Mouse (Mus musculus): Measurements from ENCODE around the gene Gpsm1. TPM values are rescaled to one million over a fixed set of nuclear protein-coding genes. Genes with fewer than 3 reads are reported as not detected.
A peak's percentile ranks its signal among the peaks of the same experiment; 100 is the strongest.

Gpsm1 gene
- polyA plus RNA-seq, 1 experiment from 2014 or later, result 23.2 TPM

DNA sequence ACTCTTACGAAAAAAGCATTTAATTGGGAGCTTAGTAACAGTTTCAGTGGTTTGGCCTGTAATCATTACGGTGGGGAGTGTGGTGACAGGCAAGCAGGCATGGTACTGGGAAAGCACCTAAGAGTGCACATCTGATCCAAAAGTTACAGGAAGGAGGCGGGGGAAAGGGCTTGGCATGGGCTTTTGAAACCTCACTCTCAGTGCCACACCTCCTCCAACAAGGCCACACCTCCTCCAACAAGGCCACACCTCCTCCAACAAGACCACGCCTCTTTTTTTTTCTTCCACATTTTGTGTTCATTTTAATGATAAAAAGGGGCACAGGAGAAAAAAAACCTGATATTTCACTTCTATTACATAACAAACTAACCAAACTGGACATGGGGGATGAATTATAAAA lies 12.5 kb downstream of the Gpsm1 start:
- H3K36me3 ChIP-seq (ENCODE audit: control insufficient read depth, insufficient read depth, low read length), result peaks cover 11% of the 10 kb centered on the region; the same call in 1 of the 2 replicates
- no peak overlapping the region for H3K4me3 ChIP-seq (ENCODE audit: low read length)
- no peak overlapping the region for H3K27ac ChIP-seq (ENCODE audit: low read length)
- H3K27me3 ChIP-seq (replicated peaks; ENCODE audit: control insufficient read depth, insufficient read depth, low read length), result no peaks in the 10 kb centered on the region
- H3K9me3 ChIP-seq (ENCODE audit: control insufficient read depth, low read length), result no peaks in the 10 kb centered on the region
- WGBS, result 90% methylated on average over 4 of the region's 4 CpGs
- no peaks in the 10 kb centered on the region for H3K4me1 ChIP-seq (ENCODE audit: control insufficient read depth, insufficient read depth, low read length)
- ATAC-seq, result no peak
- no peak overlapping the region for H3K4me2 ChIP-seq (ENCODE audit: low read depth, low read length)
- no peak overlapping the region for H3K9ac ChIP-seq (ENCODE audit: low read depth, low read length)

DNA sequence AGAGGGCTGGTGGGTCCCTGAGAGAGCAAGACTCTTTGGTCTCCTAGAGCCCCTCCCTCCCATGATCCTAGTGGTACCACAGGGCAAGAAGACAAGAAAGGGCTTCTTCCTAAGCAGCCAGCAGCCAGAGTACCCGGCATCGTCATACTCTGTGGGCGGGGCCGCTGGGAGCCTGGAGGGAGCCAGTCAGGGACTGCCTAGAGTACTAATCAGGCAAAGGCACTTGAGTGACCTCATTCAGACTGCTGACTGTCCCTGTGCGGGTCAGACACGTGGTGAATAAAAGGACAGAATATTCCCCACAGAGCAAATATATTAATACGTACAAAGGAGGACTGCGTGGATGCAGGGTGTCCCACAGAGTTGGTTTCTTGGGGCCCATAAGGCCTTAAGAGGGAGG lies 14.1 kb downstream of the Gpsm1 start:
- Histone ChIP-seq H3K4me2 (ENCODE audit: low read depth, low read length) (no peak overlapping the region), H3K27me3 (replicated peaks; ENCODE audit: control insufficient read depth, insufficient read depth, low read length) (no peaks in the 10 kb centered on the region), H3K9ac (ENCODE audit: low read depth, low read length) (no peak overlapping the region), H3K9me3 (ENCODE audit: control insufficient read depth, low read length) (no peaks in the 10 kb centered on the region), H3K4me3 (ENCODE audit: low read length) (no peak overlapping the region), H3K27ac (ENCODE audit: low read length) (no peak overlapping the region), H3K36me3 (ENCODE audit: control insufficient read depth, insufficient read depth, low read length) (peaks cover 11% of the 10 kb centered on the region; the same call in 1 of the 2 replicates), H3K4me1 (ENCODE audit: control insufficient read depth, insufficient read depth, low read length) (no peaks in the 10 kb centered on the region)
- WGBS, result 64% methylated on average over 8 of the region's 8 CpGs
- ATAC-seq, result peak; percentile 62

DNA sequence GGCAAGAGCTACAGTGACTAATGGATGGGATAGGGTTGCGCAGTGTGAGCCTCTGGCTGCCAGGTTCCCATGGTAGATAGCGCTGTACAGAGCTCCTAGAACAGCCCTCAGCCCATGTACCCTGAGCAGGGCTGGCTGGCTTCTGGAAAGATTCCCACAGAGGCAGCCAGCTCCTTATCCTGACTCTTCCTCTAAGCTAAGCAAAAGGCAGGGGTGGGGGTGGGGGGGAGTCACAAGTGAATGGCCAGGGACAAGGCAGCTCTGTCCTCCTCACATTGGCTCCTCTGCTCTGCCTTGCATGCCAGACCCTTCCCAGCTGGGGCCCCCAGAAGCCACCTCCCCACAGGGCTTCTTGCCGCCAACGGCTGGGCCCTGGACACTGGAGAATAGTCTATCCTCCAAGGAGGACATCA lies 14.7 kb downstream of the Gpsm1 start:
- H3K9ac ChIP-seq (ENCODE audit: low read depth, low read length), result no peak overlapping the region
- ATAC-seq, result peak; percentile 54; the same call in 1 of the 2 replicates
- no peaks in the 10 kb centered on the region for H3K9me3 ChIP-seq (ENCODE audit: control insufficient read depth, low read length)
- H3K4me3 ChIP-seq (ENCODE audit: low read length), result no peak overlapping the region
- no peaks in the 10 kb centered on the region for H3K27me3 ChIP-seq (replicated peaks; ENCODE audit: control insufficient read depth, insufficient read depth, low read length)
- H3K4me1 ChIP-seq (ENCODE audit: control insufficient read depth, insufficient read depth, low read length), result no peaks in the 10 kb centered on the region
- 94% methylated on average over 4 of the region's 4 CpGs for WGBS
- no peak overlapping the region for H3K4me2 ChIP-seq (ENCODE audit: low read depth, low read length)
- peaks cover 11% of the 10 kb centered on the region; the same call in 1 of the 2 replicates for H3K36me3 ChIP-seq (ENCODE audit: control insufficient read depth, insufficient read depth, low read length)
- no peak overlapping the region for H3K27ac ChIP-seq (ENCODE audit: low read length)

- Histone ChIP-seq H3K4me3 (ENCODE audit: low read length) (no peak overlapping the region), H3K9ac (ENCODE audit: low read depth, low read length) (no peak overlapping the region), H3K4me2 (ENCODE audit: low read depth, low read length) (no peak overlapping the region), H3K27ac (ENCODE audit: low read length) (no peak overlapping the region), H3K27me3 (replicated peaks; ENCODE audit: control insufficient read depth, insufficient read depth, low read length) (no peaks in the 10 kb centered on the region), H3K9me3 (ENCODE audit: control insufficient read depth, low read length) (no peaks in the 10 kb centered on the region), H3K36me3 (ENCODE audit: control insufficient read depth, insufficient read depth, low read length) (peaks cover 11% of the 10 kb centered on the region; the same call in 1 of the 2 replicates), H3K4me1 (ENCODE audit: control insufficient read depth, insufficient read depth, low read length) (no peaks in the 10 kb centered on the region)
- ATAC-seq, result no peak
- 64% methylated on average over 6 of the region's 6 CpGs for WGBS
Measured at GRCm38 (mm10) chr2:26330702-26331101, 15.4 kb downstream of the Gpsm1 start.

DNA sequence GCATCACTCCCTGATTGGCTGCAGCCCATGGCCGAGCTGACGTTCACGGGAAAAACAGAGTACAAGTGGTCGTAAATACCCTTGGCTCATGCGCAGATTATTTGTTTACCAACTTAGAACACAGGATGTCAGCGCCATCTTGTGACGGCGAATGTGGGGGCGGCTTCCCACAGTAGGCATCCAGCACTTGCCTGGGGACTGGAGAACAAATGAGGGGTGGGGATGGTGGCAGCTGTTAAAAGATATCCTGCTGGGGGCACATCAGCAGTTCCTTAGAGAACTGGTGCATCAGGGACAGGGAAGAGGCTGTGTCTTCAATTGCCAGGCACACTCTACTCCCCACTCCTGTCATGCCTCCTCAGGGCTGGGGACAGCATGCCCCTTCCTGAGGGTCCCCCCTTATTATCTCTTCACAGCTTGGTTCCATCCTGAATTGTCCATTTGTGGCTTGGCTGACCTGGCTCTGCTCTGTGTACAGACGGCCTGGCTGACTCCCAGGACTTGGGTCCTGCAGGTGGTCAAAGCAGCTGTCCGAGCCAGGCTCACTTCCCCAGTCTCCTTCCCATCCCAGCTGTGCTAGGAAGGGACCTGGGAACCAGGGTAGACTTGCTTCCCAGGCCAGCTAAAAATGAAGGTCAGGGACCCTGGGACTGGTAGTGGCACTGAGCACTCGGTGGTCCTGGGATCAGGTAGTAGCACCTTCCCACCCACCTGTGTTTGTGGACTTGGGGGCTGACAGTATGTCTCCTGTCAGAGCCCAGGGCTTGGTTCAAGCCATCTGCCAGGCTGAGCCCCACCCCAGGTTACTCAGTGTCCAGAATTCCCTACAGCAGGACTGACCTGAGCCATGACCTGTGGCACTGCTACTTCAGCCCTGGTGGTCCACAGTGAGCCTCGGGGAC lies 23.2 kb downstream of the Gpsm1 start:
- Histone ChIP-seq H3K4me2 (ENCODE audit: low read depth, low read length) (no peak overlapping the region), H3K4me1 (ENCODE audit: control insufficient read depth, insufficient read depth, low read length) (peaks cover 11% of the 10 kb centered on the region), H3K4me3 (ENCODE audit: low read length) (no peak overlapping the region), H3K27ac (ENCODE audit: low read length) (no peak overlapping the region), H3K27me3 (replicated peaks; ENCODE audit: control insufficient read depth, insufficient read depth, low read length) (no peaks in the 10 kb centered on the region), H3K9me3 (ENCODE audit: control insufficient read depth, low read length) (no peaks in the 10 kb centered on the region), H3K9ac (ENCODE audit: low read depth, low read length) (no peak overlapping the region), H3K36me3 (ENCODE audit: control insufficient read depth, insufficient read depth, low read length) (no peaks in the 10 kb centered on the region)
- ATAC-seq, result no peak
- WGBS, result 84% methylated on average over 8 of the region's 13 CpGs

DNA sequence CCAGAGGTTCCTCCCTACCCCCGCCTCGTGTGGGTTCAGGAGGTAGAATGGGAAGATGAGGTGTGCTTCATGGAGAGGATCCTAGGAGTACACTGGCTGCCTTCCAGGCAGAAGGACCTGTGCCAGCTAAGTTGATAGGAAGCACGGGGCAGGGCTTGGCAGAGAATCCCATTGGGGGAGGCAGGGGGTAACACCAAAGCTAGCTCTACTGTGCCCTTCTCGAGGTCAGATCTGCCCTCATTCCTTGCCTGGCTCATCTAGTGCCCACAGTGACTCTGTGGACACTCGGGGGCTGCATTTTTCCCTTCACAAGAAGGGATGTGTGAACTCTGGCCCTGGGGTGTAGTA lies 23.9 kb downstream of the Gpsm1 start:
- H3K27ac ChIP-seq (ENCODE audit: low read length), result no peak overlapping the region
- ATAC-seq, result no peak
- no peaks in the 10 kb centered on the region for H3K36me3 ChIP-seq (ENCODE audit: control insufficient read depth, insufficient read depth, low read length)
- no peaks in the 10 kb centered on the region for H3K9me3 ChIP-seq (ENCODE audit: control insufficient read depth, low read length)
- H3K4me3 ChIP-seq (ENCODE audit: low read length), result no peak overlapping the region
- 82% methylated on average over 5 of the region's 5 CpGs for WGBS
- no peak overlapping the region for H3K4me2 ChIP-seq (ENCODE audit: low read depth, low read length)
- peaks cover 11% of the 10 kb centered on the region for H3K4me1 ChIP-seq (ENCODE audit: control insufficient read depth, insufficient read depth, low read length)
- no peaks in the 10 kb centered on the region for H3K27me3 ChIP-seq (replicated peaks; ENCODE audit: control insufficient read depth, insufficient read depth, low read length)
- no peak overlapping the region for H3K9ac ChIP-seq (ENCODE audit: low read depth, low read length)

- Histone ChIP-seq H3K9ac (ENCODE audit: low read depth, low read length) (no peak overlapping the region), H3K36me3 (ENCODE audit: control insufficient read depth, insufficient read depth, low read length) (no peaks in the 10 kb centered on the region), H3K27me3 (replicated peaks; ENCODE audit: control insufficient read depth, insufficient read depth, low read length) (no peaks in the 10 kb centered on the region), H3K9me3 (ENCODE audit: control insufficient read depth, low read length) (no peaks in the 10 kb centered on the region), H3K27ac (ENCODE audit: low read length) (peak overlapping the region; percentile 62), H3K4me2 (ENCODE audit: low read depth, low read length) (no peak overlapping the region), H3K4me1 (ENCODE audit: control insufficient read depth, insufficient read depth, low read length) (peaks cover 11% of the 10 kb centered on the region), H3K4me3 (ENCODE audit: low read length) (no peak overlapping the region)
- peak; percentile 8; the same call in 1 of the 2 replicates for ATAC-seq
- whole genome bisulfite sequencing, result 77% methylated on average over 2 of the region's 2 CpGs
Measured at GRCm38 (mm10) chr2:26341510-26341981, 26.2 kb downstream of the Gpsm1 start.

GRCm38 (mm10) chr2:26342044-26342443 lies 26.7 kb downstream of the Gpsm1 start:
- WGBS, result 33% methylated on average over 10 of the region's 10 CpGs
- Histone ChIP-seq H3K27me3 (replicated peaks; ENCODE audit: control insufficient read depth, insufficient read depth, low read length) (no peaks in the 10 kb centered on the region), H3K9me3 (ENCODE audit: control insufficient read depth, low read length) (no peaks in the 10 kb centered on the region), H3K9ac (ENCODE audit: low read depth, low read length) (0 out of 2 replicates have a peak overlapping the region, but pooled peaks have one; percentile 25), H3K4me1 (ENCODE audit: control insufficient read depth, insufficient read depth, low read length) (peaks cover 11% of the 10 kb centered on the region), H3K4me2 (ENCODE audit: low read depth, low read length) (no peak overlapping the region), H3K4me3 (ENCODE audit: low read length) (no peak overlapping the region), H3K36me3 (ENCODE audit: control insufficient read depth, insufficient read depth, low read length) (no peaks in the 10 kb centered on the region), H3K27ac (ENCODE audit: low read length) (peak overlapping the region; percentile 62)
- peak; percentile 78 for ATAC-seq

- Histone ChIP-seq H3K27ac (ENCODE audit: low read length) (peak overlapping the region; percentile 55), H3K4me2 (ENCODE audit: low read depth, low read length) (no peak overlapping the region), H3K4me1 (ENCODE audit: control insufficient read depth, insufficient read depth, low read length) (peaks cover 11% of the 10 kb centered on the region), H3K4me3 (ENCODE audit: low read length) (no peak overlapping the region), H3K27me3 (replicated peaks; ENCODE audit: control insufficient read depth, insufficient read depth, low read length) (no peaks in the 10 kb centered on the region), H3K36me3 (ENCODE audit: control insufficient read depth, insufficient read depth, low read length) (no peaks in the 10 kb centered on the region), H3K9ac (ENCODE audit: low read depth, low read length) (0 out of 2 replicates have a peak overlapping the region, but pooled peaks have one; percentile 25), H3K9me3 (ENCODE audit: control insufficient read depth, low read length) (no peaks in the 10 kb centered on the region)
- 55% methylated on average over 11 of the region's 11 CpGs for WGBS
- peak; percentile 19 for ATAC-seq
Measured at GRCm38 (mm10) chr2:26342609-26343490, 27.5 kb downstream of the Gpsm1 start.
